Mouse (Mus musculus) cerebellum, postnatal 4 days (tissue): ENCODE results near the gene Rundc3a.

ENCODE experiments used
- DNase-seq, 2 experiments: peaks; one replicate each; pipeline ENCODE4 v3.0.0; 2022; ENCODE audit warnings: low spot score in 2 of 2, mixed read lengths in 1 of 2

Gene Rundc3a

GRCm38 (mm10) chr11:102448327-102448726, 55.1 kb downstream of the Rundc3a start:
- DNase-seq, result no peak

GRCm38 (mm10) chr11:102449043-102450008, 56.1 kb downstream of the Rundc3a start:
- no peak for DNase-seq
